Mouse (Mus musculus) layer of hippocampus, adult 11-12 months (tissue): ENCODE measurements at regions not wholly inside any gene's neighbourhood (a gene's known extent, or its start where the extent isn't known, plus 50 kb on each side); places are given as distances from the start of the nearest gene placed in this dataset.

Experiments
- DNase-seq: peaks from one replicate; pipeline ENCODE4 v3.0.0; 2022; ENCODE audit warnings: low spot score

GRCm38 (mm10) chr7:70756676-70757075, 390.1 kb upstream of the Nr2f2 start:
- DNase-seq, result no peak

- DNase-seq, result no peak
These were observed 388.3 kb upstream of the Nr2f2 start for GRCm38 (mm10) chr7:70754826-70755225.

GRCm38 (mm10) chr7:70752802-70753218, 386.3 kb upstream of the Nr2f2 start:
- no peak for DNase-seq

GRCm38 (mm10) chr7:70748884-70749283, 382.3 kb upstream of the Nr2f2 start:
- no peak for DNase-seq

- no peak for DNase-seq
These were observed 381.8 kb upstream of the Nr2f2 start for GRCm38 (mm10) chr7:70748345-70748744.

- no peak for DNase-seq
These were observed 377.8 kb upstream of the Nr2f2 start for GRCm38 (mm10) chr7:70744296-70744695.

- DNase-seq, result no peak
These were observed 369.1 kb upstream of the Nr2f2 start for GRCm38 (mm10) chr7:70735591-70735990.

GRCm38 (mm10) chr7:70733501-70733900, 367.0 kb upstream of the Nr2f2 start:
- DNase-seq, result no peak

- no peak for DNase-seq
These were observed 363.4 kb upstream of the Nr2f2 start for GRCm38 (mm10) chr7:70729896-70730295.

- DNase-seq, result peak; percentile 4
These were observed 351.7 kb upstream of the Nr2f2 start for GRCm38 (mm10) chr7:70718149-70718765.

GRCm38 (mm10) chr7:70717608-70718007, 351.1 kb upstream of the Nr2f2 start:
- no peak for DNase-seq

GRCm38 (mm10) chr7:70716811-70717458, 350.4 kb upstream of the Nr2f2 start:
- no peak for DNase-seq

- peak; percentile 47 for DNase-seq
These were observed 345.6 kb upstream of the Nr2f2 start for GRCm38 (mm10) chr7:70712141-70712540.

GRCm38 (mm10) chr7:70706281-70706680, 339.7 kb upstream of the Nr2f2 start:
- no peak for DNase-seq

- no peak for DNase-seq
These were observed 337.2 kb upstream of the Nr2f2 start for GRCm38 (mm10) chr7:70703784-70704183.

GRCm38 (mm10) chr7:70700461-70700860, 333.9 kb upstream of the Nr2f2 start:
- no peak for DNase-seq

- no peak for DNase-seq
These were observed 332.9 kb upstream of the Nr2f2 start for GRCm38 (mm10) chr7:70699391-70699790.

- DNase-seq, result no peak
These were observed 332.5 kb upstream of the Nr2f2 start for GRCm38 (mm10) chr7:70698986-70699385.

- no peak for DNase-seq
These were observed 325.6 kb upstream of the Nr2f2 start for GRCm38 (mm10) chr7:70692160-70692559.

GRCm38 (mm10) chr7:70690845-70691244, 324.3 kb upstream of the Nr2f2 start:
- DNase-seq, result no peak

GRCm38 (mm10) chr7:70669065-70669464, 302.5 kb upstream of the Nr2f2 start:
- no peak for DNase-seq

- DNase-seq, result peak; percentile 7
These were observed 293.6 kb upstream of the Nr2f2 start for GRCm38 (mm10) chr7:70660162-70660561.

- no peak for DNase-seq
These were observed 283.3 kb upstream of the Nr2f2 start for GRCm38 (mm10) chr7:70649760-70650377.
